Mouse (Mus musculus) heart, embryonic 12.5 days (tissue): ENCODE data around the gene Eya2. TPM values are rescaled to one million over a fixed set of nuclear protein-coding genes. Genes with fewer than 3 reads are reported as not detected.
A peak's percentile ranks its signal among the peaks of the same experiment; 100 is the strongest.
"Not testable (repeated sequence)": the region's sequence is repeated elsewhere in the genome, so short reads cannot be mapped to it uniquely, and the experiment has no call there.

ENCODE experiments used
- ATAC-seq: fragments of 200-750 bp; cut with Nextera tagmentation; 2 replicates; pipeline ENCODE4 v1.8.0; 2017; ENCODE audit warnings: moderate TSS enrichment, moderate library complexity; ENCODE audit not compliant: insufficient number of reproducible peaks, low FRiP score
- H3K27ac ChIP-seq: fragments of 300-500 bp; sonication (generic); 2 replicates; pipeline ENCODE4 v1.5.1; 2016; ENCODE audit warnings: mild to moderate bottlenecking, moderate library complexity; ENCODE audit not compliant: poor library complexity, severe bottlenecking
- H3K27me3 ChIP-seq: fragments of 300-500 bp; sonication (generic); replicated peaks from 2 replicates; pipeline ENCODE4 v1.6.1; 2016; ENCODE audit warnings: mild to moderate bottlenecking, moderate library complexity
- H3K36me3 ChIP-seq: fragments of 300-500 bp; sonication (generic); 2 replicates; pipeline ENCODE4 v1.6.1; 2016; ENCODE audit warnings: mild to moderate bottlenecking, moderate library complexity
- H3K4me1 ChIP-seq: fragments of 300-500 bp; sonication (generic); replicated peaks from 2 replicates; pipeline ENCODE4 v1.6.1; 2016; ENCODE audit warnings: mild to moderate bottlenecking
- H3K4me2 ChIP-seq: fragments of 300-500 bp; sonication (generic); 2 replicates; pipeline ENCODE4 v1.6.1; 2016; ENCODE audit warnings: mild to moderate bottlenecking, moderate library complexity
- H3K4me3 ChIP-seq: fragments of 300-500 bp; sonication (generic); 2 replicates; pipeline ENCODE4 v1.5.1; 2016; ENCODE audit warnings: mild to moderate bottlenecking
- H3K9ac ChIP-seq: fragments of 300-500 bp; sonication (generic); 2 replicates; pipeline ENCODE4 v1.6.1; 2016; ENCODE audit warnings: mild to moderate bottlenecking, moderate library complexity
- H3K9me3 ChIP-seq: fragments of 300-500 bp; sonication (generic); replicated peaks from 2 replicates; pipeline ENCODE4 v1.6.1; 2016; ENCODE audit warnings: mild to moderate bottlenecking, moderate library complexity
- WGBS: fragments of 180-500 bp; shearing (Covaris S2); methylation state at CpG from one replicate; pipeline ENCODE4 v1.1.7; 2016; 5-methylcytosine and 5-hydroxymethylcytosine counted together
- polyA plus RNA-seq: library from polyadenylated mRNA; unstranded; fragments of >200 nt; fragmentation: Nextera tagmentation; extraction: Ambion mirVana; gene quantifications from 2 replicates; pipeline ENCODE4 v1.2.1, GENCODE M21; 2016

Eya2 gene
- polyA plus RNA-seq, 1 experiment from 2014 or later = 0.13 TPM

DNA sequence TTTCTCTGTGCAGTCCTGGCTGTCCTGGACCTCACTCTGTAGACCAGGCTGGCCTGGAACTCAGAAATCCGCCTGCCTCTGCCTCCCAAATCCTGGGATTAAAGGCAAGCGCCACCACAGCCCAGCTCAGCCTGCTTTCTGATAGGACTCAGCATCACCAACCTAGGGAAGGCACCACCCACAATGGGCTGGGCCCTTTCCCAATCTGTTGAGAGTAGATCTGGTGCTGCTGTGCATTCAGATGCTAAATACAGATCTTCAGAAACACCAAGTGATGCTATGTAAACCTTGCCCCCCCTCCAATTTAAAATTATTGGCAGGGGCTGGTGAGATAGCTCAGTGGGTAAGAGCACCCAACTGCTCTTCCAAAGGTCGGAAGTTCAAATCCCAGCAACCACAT, 205.3 kb downstream of the Eya2 start:
- H3K9ac ChIP-seq, H3K4me1 ChIP-seq, H3K9me3 ChIP-seq, ATAC-seq, H3K27ac ChIP-seq, H3K4me3 ChIP-seq, H3K27me3 ChIP-seq, H3K4me2 ChIP-seq: not testable (repeated sequence)
- H3K36me3 ChIP-seq = peaks cover 89% of the 10 kb centered on the region
- 92% methylated on average over 3 of the region's 3 CpGs for WGBS

DNA sequence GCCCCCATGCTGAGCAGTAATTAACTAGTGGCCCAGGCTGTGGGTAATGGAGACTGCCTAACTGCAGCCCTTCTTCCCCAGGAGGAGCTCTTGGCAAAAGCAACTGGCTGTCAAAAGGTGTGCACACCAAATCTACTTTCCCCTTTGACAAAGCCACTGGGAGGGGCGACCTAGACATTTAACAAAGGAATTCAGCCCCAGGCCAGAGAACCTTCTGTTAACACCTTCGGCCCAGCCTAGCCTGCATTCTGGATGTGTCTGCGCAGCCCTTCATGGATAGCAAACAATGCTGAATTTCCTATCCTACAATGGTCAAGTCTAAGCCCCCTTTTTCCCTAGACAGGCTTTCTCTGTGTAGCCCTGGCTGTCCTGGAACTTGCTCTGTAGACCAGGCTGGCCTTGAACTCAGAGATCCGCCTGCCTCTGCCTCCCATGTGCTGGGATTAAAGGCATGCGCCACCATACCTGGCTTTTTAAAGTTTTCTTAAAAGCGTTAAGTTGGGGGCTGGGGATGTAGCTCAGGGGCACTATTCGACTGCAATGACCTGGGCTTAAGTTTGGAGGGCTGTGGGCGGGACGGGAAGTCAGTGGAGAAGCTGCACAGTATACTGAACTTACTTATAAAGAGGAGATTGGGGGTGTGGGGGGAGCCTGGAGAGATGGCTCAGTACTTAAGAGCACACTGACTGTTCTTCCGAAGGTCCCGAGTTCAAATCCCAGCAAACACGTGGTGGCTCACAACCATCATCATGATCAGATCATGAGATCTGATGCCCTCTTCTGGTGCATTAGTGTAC, 213.5 kb downstream of the Eya2 start:
- ATAC-seq = no peak
- Histone ChIP-seq H3K9me3 (no peaks in the 10 kb centered on the region), H3K4me1 (no peaks in the 10 kb centered on the region), H3K36me3 (peaks cover 92% of the 10 kb centered on the region), H3K27me3 (no peaks in the 10 kb centered on the region), H3K4me2 (no peak overlapping the region), H3K27ac (no peak overlapping the region), H3K9ac (no peak overlapping the region), H3K4me3 (no peak overlapping the region)
- 95% methylated on average over 12 of the region's 12 CpGs for WGBS

DNA sequence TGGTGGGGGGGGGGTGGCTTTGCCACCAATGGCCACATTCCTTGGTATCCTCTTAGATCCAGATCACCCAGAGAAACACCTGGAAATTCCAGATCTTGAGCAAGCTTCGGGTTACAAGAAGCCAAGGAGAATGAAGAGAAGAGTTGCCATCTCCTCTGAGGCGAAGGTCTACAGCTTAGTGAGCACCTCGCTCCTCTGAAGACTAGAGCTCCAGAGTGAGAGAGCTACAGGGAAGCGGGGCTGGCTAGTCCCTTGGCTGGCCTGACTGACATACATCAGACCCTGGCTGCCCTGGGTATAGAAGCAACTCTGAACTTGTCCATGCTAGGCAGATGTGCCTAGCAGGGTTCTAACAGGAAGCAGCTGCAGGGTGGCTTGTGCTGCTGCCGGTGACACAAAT, 214.3 kb downstream of the Eya2 start:
- no peaks in the 10 kb centered on the region for H3K9me3 ChIP-seq
- H3K27me3 ChIP-seq = no peaks in the 10 kb centered on the region
- no peak overlapping the region for H3K4me3 ChIP-seq
- no peak for ATAC-seq
- H3K27ac ChIP-seq = no peak overlapping the region
- WGBS = 96% methylated on average over 5 of the region's 5 CpGs
- peaks cover 97% of the 10 kb centered on the region for H3K36me3 ChIP-seq
- no peak overlapping the region for H3K4me2 ChIP-seq
- no peaks in the 10 kb centered on the region for H3K4me1 ChIP-seq
- H3K9ac ChIP-seq = no peak overlapping the region

DNA sequence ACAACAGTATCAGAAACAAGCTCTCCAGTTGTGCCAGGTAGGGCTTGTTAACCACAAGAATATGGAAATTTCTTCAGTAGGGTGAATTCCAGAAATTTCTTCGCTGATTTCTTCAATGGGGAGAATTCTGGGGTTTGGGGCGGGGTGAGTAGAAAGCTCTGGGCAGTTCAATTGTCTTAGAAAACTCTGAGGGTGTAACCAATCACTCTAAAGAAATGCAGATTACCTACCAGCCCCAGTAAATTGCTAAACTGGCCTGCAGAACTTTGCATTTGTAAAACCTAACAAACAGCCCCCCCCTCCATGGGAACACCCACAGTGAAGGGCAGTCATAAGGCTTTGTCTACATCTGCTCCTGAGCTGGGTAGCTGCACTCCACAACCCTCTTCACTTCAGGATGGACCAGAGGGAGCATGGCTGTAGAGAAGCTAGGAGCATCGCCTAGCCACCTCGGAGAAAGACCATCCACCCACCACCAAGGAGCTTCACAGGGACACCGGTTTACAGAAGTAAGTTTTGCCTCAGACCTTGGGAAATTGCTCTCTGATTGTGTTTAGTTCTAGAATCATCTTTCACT, 215.2 kb downstream of the Eya2 start:
- H3K27me3 ChIP-seq = no peaks in the 10 kb centered on the region
- H3K4me1 ChIP-seq = no peaks in the 10 kb centered on the region
- H3K27ac ChIP-seq = no peak overlapping the region
- no peak overlapping the region for H3K4me2 ChIP-seq
- no peak overlapping the region for H3K9ac ChIP-seq
- WGBS = 93% methylated on average over 5 of the region's 5 CpGs
- peaks cover 97% of the 10 kb centered on the region for H3K36me3 ChIP-seq
- H3K4me3 ChIP-seq = no peak overlapping the region
- no peak for ATAC-seq
- no peaks in the 10 kb centered on the region for H3K9me3 ChIP-seq

DNA sequence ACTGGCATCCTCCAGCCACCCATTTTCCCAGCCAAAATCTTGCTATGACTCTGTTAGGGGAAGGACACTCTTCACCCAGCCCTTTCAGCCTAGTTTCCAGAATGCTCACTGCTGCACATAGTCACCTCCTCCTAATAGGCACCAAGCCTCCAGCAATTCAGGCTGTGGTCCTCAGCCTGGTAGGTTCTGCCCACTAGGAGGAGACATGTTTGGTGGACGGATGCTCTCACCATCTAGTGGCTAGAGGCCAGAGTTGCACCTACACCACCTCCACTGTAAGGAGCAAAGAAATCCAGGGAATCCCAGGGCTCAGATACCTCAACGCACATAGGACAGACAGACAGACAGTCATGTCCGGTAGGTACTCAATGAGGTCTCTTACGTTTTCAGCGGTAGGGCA, 216.7 kb downstream of the Eya2 start:
- no peaks in the 10 kb centered on the region for H3K9me3 ChIP-seq

DNA sequence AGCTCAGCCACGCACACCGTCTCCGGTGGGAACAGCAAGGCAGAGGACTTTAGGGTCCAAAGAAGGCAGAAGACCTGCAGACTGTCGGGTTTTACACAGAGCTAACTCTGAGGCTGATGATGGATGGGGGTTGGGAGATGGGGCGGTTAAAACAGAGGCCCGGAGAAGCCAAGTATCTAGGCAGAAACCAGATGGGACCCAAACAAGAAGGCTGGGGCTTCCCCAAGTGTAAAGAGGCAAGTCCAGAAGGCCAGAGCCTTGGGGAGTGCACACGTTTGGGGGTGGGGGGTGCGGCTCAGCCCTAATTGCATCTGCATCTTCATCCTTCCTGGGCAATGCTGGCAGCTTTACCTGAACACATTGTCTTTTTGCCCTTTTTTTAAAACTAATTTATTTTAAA, 218.1 kb downstream of the Eya2 start:
- Histone ChIP-seq H3K4me3 (no peak overlapping the region), H3K4me1 (peaks cover 21% of the 10 kb centered on the region), H3K9me3 (no peaks in the 10 kb centered on the region), H3K27ac (no peak overlapping the region), H3K27me3 (no peaks in the 10 kb centered on the region), H3K36me3 (peaks cover 97% of the 10 kb centered on the region), H3K4me2 (no peak overlapping the region), H3K9ac (no peak overlapping the region)
- ATAC-seq = no peak
- 90% methylated on average over 8 of the region's 8 CpGs for WGBS

More for the DNA sequence above, 216.7 kb downstream of the Eya2 start:
- peaks cover 7% of the 10 kb centered on the region for H3K4me1 ChIP-seq
- no peak overlapping the region for H3K4me3 ChIP-seq
- H3K36me3 ChIP-seq = peaks cover 96% of the 10 kb centered on the region
- no peaks in the 10 kb centered on the region for H3K27me3 ChIP-seq
- no peak for ATAC-seq
- no peak overlapping the region for H3K4me2 ChIP-seq
- H3K27ac ChIP-seq = no peak overlapping the region
- no peak overlapping the region for H3K9ac ChIP-seq
- WGBS = 56% methylated on average over 5 of the region's 5 CpGs

DNA sequence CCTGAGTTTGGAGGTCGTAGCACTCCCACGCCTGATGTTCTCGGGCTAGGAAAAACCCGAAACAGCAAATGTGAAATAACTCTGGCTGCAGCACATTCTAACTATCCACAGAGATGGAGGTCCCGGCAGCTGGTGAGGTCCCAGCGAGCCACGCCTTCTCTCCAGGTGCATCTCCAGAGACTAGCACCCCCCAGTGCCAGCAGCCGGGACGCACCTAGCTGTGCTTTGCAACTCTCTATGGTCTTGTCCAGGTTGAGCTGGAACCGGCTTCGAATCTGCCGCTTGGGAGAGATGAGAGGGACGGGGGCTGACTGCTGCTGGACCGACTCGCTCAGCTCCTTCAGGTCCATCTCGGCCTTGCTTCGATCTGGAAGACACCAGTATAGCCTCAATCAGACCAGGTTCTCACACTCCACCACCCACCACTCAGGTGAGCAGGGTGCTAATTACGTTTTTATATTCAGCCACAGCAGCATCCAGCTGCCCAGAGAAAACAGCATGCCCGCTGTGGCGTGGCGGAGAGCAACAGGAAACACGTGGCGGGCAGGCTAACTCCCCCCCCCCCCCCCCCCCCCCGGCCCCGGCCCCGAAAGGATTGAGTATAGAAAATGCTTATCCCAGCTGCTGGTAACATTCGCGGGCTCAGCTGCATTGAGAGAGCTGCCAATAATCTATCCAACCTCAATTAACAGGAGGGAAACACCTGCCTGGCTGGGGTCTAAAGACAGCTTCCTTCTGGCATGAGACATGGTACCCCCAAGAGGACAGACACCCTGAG, 220.5 kb downstream of the Eya2 start:
- H3K27ac ChIP-seq = no peak overlapping the region
- no peak for ATAC-seq
- 90% methylated on average over 26 of the region's 28 CpGs for WGBS
- H3K4me3 ChIP-seq = no peak overlapping the region
- H3K9me3 ChIP-seq = no peaks in the 10 kb centered on the region
- peaks cover 86% of the 10 kb centered on the region for H3K36me3 ChIP-seq
- H3K4me2 ChIP-seq = no peak overlapping the region
- H3K9ac ChIP-seq = no peak overlapping the region
- H3K4me1 ChIP-seq = peaks cover 40% of the 10 kb centered on the region
- H3K27me3 ChIP-seq = no peaks in the 10 kb centered on the region

DNA sequence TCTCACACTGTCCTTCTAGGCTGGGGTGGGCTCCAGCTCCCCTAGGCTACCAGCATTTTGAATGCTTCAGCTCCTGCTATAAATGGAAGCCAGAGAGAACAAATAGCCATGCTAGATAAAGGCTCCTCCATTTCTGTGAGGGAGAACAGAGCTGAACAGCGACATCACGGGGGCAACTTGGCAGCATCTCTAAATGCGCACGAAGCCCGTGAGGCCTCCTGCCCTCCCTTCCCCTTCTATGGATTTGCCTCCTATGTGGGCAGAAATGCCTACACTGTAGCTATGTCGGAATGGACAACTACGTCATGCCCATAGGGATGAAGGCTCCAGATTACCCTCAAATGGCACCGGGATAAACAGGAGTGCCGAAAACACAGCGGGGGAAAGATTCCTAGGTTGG, 222.6 kb downstream of the Eya2 start:
- WGBS = 72% methylated on average over 10 of the region's 10 CpGs
- no peak for ATAC-seq

DNA sequence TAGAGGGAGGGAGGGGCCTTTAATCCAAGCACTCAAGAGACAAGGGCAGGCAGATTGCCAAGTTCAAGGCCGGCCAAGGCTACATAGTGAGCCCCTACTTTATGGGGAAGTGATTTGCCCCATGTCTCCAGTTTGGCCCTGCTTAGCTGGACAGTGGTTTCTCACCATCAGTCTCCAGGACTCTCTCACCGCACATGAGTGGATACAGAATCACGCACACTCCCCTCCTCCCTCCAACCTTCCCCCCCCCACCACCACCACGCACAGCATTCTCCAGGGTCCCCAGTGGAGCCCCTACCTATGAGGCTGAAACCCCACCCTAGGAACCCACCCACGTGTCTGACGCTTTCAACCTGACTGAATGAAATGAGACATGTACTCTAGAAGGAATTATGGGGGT, 223.7 kb downstream of the Eya2 start:
- ATAC-seq = no peak
- H3K4me3 ChIP-seq = no peak overlapping the region
- H3K4me2 ChIP-seq = no peak overlapping the region
- peak overlapping the region; percentile 26; the same call in 1 of the 2 replicates for H3K27ac ChIP-seq
- no peak overlapping the region for H3K9ac ChIP-seq
- H3K36me3 ChIP-seq = peaks cover 83% of the 10 kb centered on the region
- H3K9me3 ChIP-seq = no peaks in the 10 kb centered on the region
- 85% methylated on average over 6 of the region's 6 CpGs for WGBS
- no peaks in the 10 kb centered on the region for H3K27me3 ChIP-seq
- H3K4me1 ChIP-seq = peaks cover 51% of the 10 kb centered on the region

More for the DNA sequence above, 222.6 kb downstream of the Eya2 start:
- Histone ChIP-seq H3K27ac (peak overlapping the region; percentile 70), H3K9ac (no peak overlapping the region), H3K4me1 (peaks cover 51% of the 10 kb centered on the region), H3K36me3 (peaks cover 82% of the 10 kb centered on the region), H3K4me3 (no peak overlapping the region), H3K4me2 (no peak overlapping the region), H3K9me3 (no peaks in the 10 kb centered on the region), H3K27me3 (no peaks in the 10 kb centered on the region)

DNA sequence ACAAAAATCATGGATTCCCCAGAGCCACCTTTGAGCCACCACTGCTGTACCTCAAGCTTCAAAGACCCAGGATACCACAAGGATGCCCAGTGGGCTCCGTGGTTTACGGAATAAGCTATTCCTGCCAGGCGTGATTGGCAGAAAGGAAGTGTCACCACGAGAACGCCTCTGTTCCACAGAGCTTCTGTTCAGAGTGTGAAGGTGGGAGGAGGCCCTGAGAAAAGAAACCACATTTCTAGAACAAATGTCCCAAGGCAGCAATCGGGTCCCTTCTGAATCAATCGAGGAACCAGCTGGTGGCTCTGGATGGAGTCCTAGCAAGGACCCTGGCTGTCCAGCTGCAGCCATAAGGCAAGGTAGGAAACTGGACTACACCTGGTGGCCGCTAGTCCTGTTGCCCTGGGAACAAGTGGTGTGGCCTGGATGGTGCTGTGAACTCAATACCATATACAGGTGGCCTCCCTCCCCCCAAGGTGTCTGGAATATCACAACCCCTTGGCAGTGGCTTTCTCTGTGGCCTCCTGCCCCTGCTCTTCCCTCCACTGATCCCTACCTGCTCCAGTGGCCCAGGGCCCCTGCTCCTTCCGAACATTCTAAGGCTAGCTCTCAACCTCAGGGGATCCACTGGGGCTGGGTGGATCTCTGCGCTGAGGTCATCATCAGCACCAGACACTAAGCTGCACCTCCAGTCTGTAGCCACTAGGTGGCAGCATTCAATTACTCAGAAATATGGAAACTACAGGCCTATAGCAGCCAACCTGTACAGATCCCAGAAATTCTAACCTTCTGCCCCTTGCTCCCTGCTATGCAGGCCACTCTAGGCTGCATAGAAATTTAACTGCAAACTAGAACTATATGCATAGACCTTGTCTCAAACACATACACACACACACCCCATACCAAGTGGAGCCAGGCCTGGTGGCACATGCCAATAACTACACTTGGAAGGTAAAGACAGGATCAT, 224.4 kb downstream of the Eya2 start:
- H3K4me2 ChIP-seq = no peak overlapping the region
- peak; percentile 58; the same call in 1 of the 2 replicates for ATAC-seq
- peaks cover 83% of the 10 kb centered on the region for H3K36me3 ChIP-seq
- peaks cover 51% of the 10 kb centered on the region for H3K4me1 ChIP-seq
- H3K9ac ChIP-seq = no peak overlapping the region
- no peaks in the 10 kb centered on the region for H3K9me3 ChIP-seq
- H3K27me3 ChIP-seq = no peaks in the 10 kb centered on the region
- no peak overlapping the region for H3K4me3 ChIP-seq
- 76% methylated on average over 10 of the region's 10 CpGs for WGBS
- H3K27ac ChIP-seq = no peak overlapping the region; the same call in 1 of the 2 replicates
